ENCODE assay signal across 11 mouse cellular contexts in genomic region chr17:75073887-75074286, GRCm38 (mm10).
DNase-seq lines count a peak whose midpoint lies in the region; ATAC-seq lines count a peak whose summit lies in the region.
"Had no signal": no experiment of that assay in that cellular context is flagged by ENCODE, and none has a peak within 500 bp of the region (broad histone marks: within the 10 kb centered on the region; RNA-seq: fewer than 3 reads in every experiment).

No protein-coding gene starts in this region.

- H3K9me3 ChIP-seq in heart, embryonic 15.5 days (replicated peaks) = no peaks in the 10 kb centered on the region
- H3K9me3 ChIP-seq: midbrain, embryonic 10.5 days had no signal

- H3K27ac ChIP-seq in heart, embryonic 15.5 days = peak overlapping the region; percentile 88
- H3K27ac ChIP-seq: midbrain, embryonic 10.5 days had no signal

- WGBS in heart, embryonic 15.5 days = 11% methylated on average over 8 of the region's 8 CpGs

- ATAC-seq in heart, embryonic 15.5 days (replicated peaks; ENCODE audit: insufficient number of reproducible peaks, insufficient read depth, low FRiP score, low read depth) = peak; percentile 81
- ATAC-seq in megakaryocyte-erythroid progenitor cell, adult 5-6 weeks (replicated peaks; ENCODE audit: low FRiP score, low TSS enrichment, poor library complexity, severe bottlenecking) = 0 out of 2 replicates have a peak, but pooled peaks have one; percentile 10
- ATAC-seq in erythroid progenitor cell, adult 5-6 weeks (replicated peaks; ENCODE audit: low FRiP score, poor library complexity, severe bottlenecking) = no peak

- H3K4me1 ChIP-seq in heart, embryonic 15.5 days (replicated peaks) = peaks cover 46% of the 10 kb centered on the region

- peak; percentile 30 for DNase-seq in adrenal gland, postnatal 14 days
- no peak for DNase-seq in adrenal gland, adult 18-20 months (ENCODE audit: low spot score in 2 of 2)
- peak; percentile 38 to 46 for DNase-seq in kidney, postnatal 36 days
- no peak for DNase-seq in spleen, postnatal 4 days (ENCODE audit: low spot score in 2 of 2)
- DNase-seq in spleen, postnatal 14 days (ENCODE audit: low spot score in 2 of 2) = no peak
- DNase-seq: cerebellum, postnatal 14 days; thymus, postnatal 14 days had no signal

- peak overlapping the region; percentile 23 for H3K4me2 ChIP-seq in heart, embryonic 15.5 days

- H3K36me3 ChIP-seq in heart, embryonic 15.5 days = no peaks in the 10 kb centered on the region
- H3K36me3 ChIP-seq: midbrain, embryonic 10.5 days had no signal

- H3K9ac ChIP-seq in heart, embryonic 15.5 days = no peak overlapping the region

- H3K27me3 ChIP-seq in heart, embryonic 15.5 days = no peaks in the 10 kb centered on the region

- H3K4me3 ChIP-seq in heart, embryonic 15.5 days = no peak overlapping the region
- H3K4me3 ChIP-seq: midbrain, embryonic 10.5 days had no signal

Comparison
In these comparisons a context has a peak if more than half of its experiments do, and no peak if none do; other contexts are left out.
1. DNase-seq: peak in adrenal gland, postnatal 14 days (single experiment) and kidney, postnatal 36 days (2 of 2); none in adrenal gland, adult 18-20 months (0 of 2), spleen, postnatal 4 days (0 of 2) and spleen, postnatal 14 days (0 of 2).